Mouse (Mus musculus) spleen, adult 2 months (tissue): ENCODE measurements around the gene Gimap1. TPM values are rescaled to one million over a fixed set of nuclear protein-coding genes. Genes with fewer than 3 reads are reported as not detected.

Experiments used
- DNase-seq, 2 experiments: peaks; one replicate each; pipeline versions ENCODE4 v3.0.0 to v3.0.0-alpha.2; 2012 to 2021; ENCODE audit warnings: low spot score in 2 of 2, low read depth in 1 of 2
- H3K27ac ChIP-seq: fragments of 200-500 bp; 2 replicates; pipeline ENCODE4 v1.5.1; 2012; ENCODE audit warnings: low read length, inconsistent platforms; ENCODE audit not compliant: insufficient read depth
- H3K27me3 ChIP-seq: fragments of 200-500 bp; 2 replicates; pipeline ENCODE4 v1.6.1; 2012; ENCODE audit warnings: mild to moderate bottlenecking, moderate library complexity, low read length, inconsistent platforms; ENCODE audit not compliant: control insufficient read depth, insufficient read depth
- H3K36me3 ChIP-seq: fragments of 200-500 bp; 2 replicates; pipeline ENCODE4 v1.6.1; 2012; ENCODE audit warnings: mild to moderate bottlenecking, low read length, inconsistent platforms; ENCODE audit not compliant: control insufficient read depth, insufficient read depth
- H3K4me1 ChIP-seq: fragments of 200-500 bp; 2 replicates; pipeline ENCODE4 v1.6.1; 2011; ENCODE audit warnings: inconsistent platforms; ENCODE audit not compliant: control insufficient read depth, insufficient read depth, insufficient read length
- H3K4me3 ChIP-seq: fragments of 200-500 bp; 2 replicates; pipeline ENCODE4 v1.5.1; 2011; ENCODE audit warnings: mild to moderate bottlenecking, inconsistent platforms; ENCODE audit not compliant: insufficient read depth, insufficient read length; ENCODE audit errors: extremely low read depth
- CTCF ChIP-seq: fragments of 200-500 bp; IDR thresholded peaks from 2 replicates; pipeline ENCODE4 v1.5.1; 2011; ENCODE audit warnings: mild to moderate bottlenecking, inconsistent platforms; ENCODE audit not compliant: insufficient read depth, insufficient read length, insufficient replicate concordance; ENCODE audit errors: extremely low read depth
- POLR2A ChIP-seq: fragments of 200-500 bp; IDR thresholded peaks from 2 replicates; pipeline ENCODE4 v1.6.1; 2011; ENCODE audit warnings: low read depth, low read length, inconsistent platforms
- WGBS: fragments of 180-500 bp; shearing (Covaris S2); methylation state at CpG from one replicate; pipeline ENCODE4 v1.1.7; 2018; 5-methylcytosine and 5-hydroxymethylcytosine counted together
- polyA plus RNA-seq: library from polyadenylated mRNA; depleted of rRNA; stranded (reverse); fragments of >200 nt; gene quantifications from 2 replicates; pipeline ENCODE4 v1.2.3, GENCODE M21; 2012

Gimap1 gene
- polyA plus RNA-seq, 1 experiment = 94.4 TPM

DNA sequence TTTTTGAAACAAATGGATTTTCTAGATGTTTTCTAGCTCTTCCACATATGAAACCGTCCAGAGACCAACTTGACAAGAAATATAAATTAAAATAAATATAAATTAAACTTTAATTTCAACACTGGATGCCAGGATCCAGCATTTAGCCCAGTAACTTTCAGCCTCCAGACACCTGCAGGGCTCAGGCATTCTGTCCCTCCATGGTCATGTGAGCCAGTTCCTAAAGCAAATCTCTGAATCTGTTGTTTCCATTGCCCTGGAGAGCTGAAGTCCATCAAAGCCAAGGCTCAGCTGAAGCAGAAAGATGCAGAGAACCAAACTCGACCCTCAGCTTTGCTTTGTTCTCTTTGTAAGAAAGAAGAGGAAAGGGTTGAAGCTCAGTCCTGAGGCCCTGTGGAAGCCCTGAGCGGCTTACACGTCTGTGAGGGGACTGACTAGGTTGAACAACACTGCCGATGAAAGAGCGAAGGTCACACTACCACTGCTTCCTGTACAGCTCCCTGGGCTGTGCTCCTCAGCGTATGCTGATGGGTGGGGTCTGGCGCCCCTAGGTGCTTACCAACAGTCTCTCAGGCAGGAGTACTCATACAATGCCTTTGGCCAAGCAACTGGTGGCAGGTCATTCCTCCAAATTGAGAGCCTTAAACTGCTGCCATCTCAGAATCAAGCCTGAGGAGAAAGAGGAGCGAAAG is 29.5 kb downstream of the Gimap1 start:
- peak overlapping the region; percentile 71 for H3K4me3 ChIP-seq
- peak overlapping the region; percentile 97 for H3K27ac ChIP-seq

DNA sequence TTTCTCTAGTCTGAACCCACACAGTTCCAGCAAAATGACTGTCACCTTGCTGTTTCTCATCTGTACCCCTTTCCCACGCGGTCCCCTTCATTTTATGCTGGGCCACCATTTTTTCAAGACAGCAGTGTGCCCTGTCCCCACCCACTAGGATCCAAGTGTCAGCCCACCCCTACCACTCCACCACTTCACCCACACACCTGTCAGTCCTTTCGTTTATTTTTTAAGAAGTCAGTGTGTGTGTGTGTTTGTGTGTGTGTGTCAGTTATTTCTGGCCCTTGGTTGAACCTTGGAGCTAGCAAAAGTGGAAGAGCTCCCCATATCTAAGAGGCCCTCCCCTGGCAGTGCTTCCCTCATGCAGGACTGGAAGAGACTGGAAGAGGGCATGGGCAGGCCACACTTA is 30.1 kb downstream of the Gimap1 start:
- peak overlapping the region; percentile 71 for H3K4me3 ChIP-seq
- TF ChIP-seq CTCF = no peak
- TF ChIP-seq POLR2A = no peak
- peak overlapping the region; percentile 97 for H3K27ac ChIP-seq

More for the DNA sequence above, 29.5 kb downstream of the Gimap1 start:
- peaks cover 9% of the 10 kb centered on the region; the same call in 1 of the 2 replicates for H3K4me1 ChIP-seq
- no peak for TF ChIP-seq CTCF
- peak; percentile 47 for TF ChIP-seq POLR2A
- H3K27me3 ChIP-seq = no peaks in the 10 kb centered on the region
- DNase-seq = peak in 1 of 2 experiments; percentile 70
- H3K36me3 ChIP-seq = peaks cover 12% of the 10 kb centered on the region; the same call in 1 of the 2 replicates
- 33% methylated on average over 9 of the region's 9 CpGs for WGBS

DNA sequence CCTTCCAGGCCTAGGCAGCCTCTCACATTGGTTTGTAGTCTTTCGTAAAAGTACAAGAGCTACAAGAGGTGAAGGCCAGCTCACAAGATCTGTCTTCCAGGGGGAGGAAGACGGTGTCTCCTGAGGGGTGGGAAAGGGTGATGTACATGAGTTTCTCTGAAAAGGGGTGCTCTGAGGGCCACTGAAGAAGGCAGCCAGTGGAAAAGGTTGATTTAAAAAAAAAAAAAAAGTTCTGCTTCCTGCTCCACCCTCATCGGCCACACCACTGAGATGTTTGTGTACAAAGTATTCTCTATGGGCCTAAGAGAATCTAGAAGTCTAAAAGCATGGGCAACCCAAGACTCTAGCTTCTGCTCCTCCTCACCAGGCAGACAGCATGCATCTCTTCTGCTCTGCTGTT is 31.8 kb downstream of the Gimap1 start, which contains the start of gene Gimap3:
Gene Gimap3, minus strand, starts transcription at position 156 of the 400 bp plus-strand sequence.
- peak within 1 kb of the TSS; percentile 97 for H3K27ac ChIP-seq
- no peaks in the 10 kb centered on the region for H3K27me3 ChIP-seq
- DNase-seq = peak in 1 of 2 experiments; percentile 52
- peaks cover 6% of the 10 kb centered on the region; the same call in 1 of the 2 replicates for H3K36me3 ChIP-seq
- 30% methylated on average over 3 of the region's 3 CpGs for WGBS
- H3K4me3 ChIP-seq = peak within 1 kb of the TSS; percentile 71
- H3K4me1 ChIP-seq = peaks cover 5% of the 10 kb centered on the region; the same call in 1 of the 2 replicates
- TF ChIP-seq POLR2A = peak; percentile 55
- TF ChIP-seq CTCF = no peak

More for the DNA sequence above, 30.1 kb downstream of the Gimap1 start:
- DNase-seq = no peak
- 60% methylated on average over 3 of the region's 3 CpGs for WGBS
- H3K4me1 ChIP-seq = peaks cover 9% of the 10 kb centered on the region; the same call in 1 of the 2 replicates
- no peaks in the 10 kb centered on the region for H3K27me3 ChIP-seq
- peaks cover 12% of the 10 kb centered on the region; the same call in 1 of the 2 replicates for H3K36me3 ChIP-seq

DNA sequence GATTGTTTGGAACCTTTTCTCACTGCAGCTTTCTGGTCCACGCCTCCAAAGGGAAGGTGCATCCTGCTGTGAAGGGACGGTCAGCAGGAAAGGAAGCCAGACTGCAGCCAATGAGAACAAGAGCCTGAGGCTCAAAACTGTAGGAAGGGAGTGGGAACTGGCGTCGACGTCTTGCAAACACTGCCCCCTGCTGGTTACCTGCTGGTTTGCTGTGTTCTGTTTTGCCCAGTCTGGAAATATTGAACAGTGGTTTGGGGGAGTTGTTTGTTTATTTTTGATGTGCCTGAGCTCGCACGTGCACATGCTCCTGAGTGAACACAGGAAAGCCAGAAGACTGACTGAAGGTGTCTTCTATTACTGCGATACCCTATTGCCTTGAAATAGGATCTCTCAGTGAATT is 33.2 kb downstream of the Gimap1 start:
- WGBS = 7% methylated on average over 8 of the region's 8 CpGs
- Histone ChIP-seq H3K27me3 (no peaks in the 10 kb centered on the region), H3K27ac (peak overlapping the region; percentile 97), H3K4me1 (peaks cover 3% of the 10 kb centered on the region; the same call in 1 of the 2 replicates), H3K4me3 (no peak overlapping the region), H3K36me3 (no peaks in the 10 kb centered on the region; the same call in 1 of the 2 replicates)
- DNase-seq = peak; percentile 60 to 81
- TF ChIP-seq CTCF (peak; percentile 89), POLR2A (no peak)

DNA sequence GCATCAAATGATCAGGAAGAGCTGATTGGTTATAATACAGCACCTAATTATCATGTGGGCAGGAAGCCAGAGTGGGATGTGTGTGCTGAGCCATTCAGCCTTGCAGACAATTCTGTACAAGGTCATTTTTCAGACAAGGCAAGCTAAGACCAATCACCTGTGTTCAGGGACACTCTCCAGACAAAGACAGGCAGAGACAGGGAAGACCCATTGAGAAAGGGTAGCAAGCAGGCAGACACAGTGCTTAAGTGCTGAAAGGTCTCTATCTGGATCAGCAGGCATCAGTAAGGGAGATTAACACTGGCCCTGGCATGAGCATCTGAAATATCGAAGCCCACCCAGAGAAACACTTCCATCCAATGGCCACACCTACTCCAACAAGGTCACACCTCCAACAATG is 45.6 kb downstream of the Gimap1 start:
- H3K36me3 ChIP-seq = no peaks in the 10 kb centered on the region
- no peak for TF ChIP-seq POLR2A
- no peak for TF ChIP-seq CTCF
- DNase-seq = no peak
- H3K27me3 ChIP-seq = no peaks in the 10 kb centered on the region
- H3K4me3 ChIP-seq = no peak overlapping the region
- H3K4me1 ChIP-seq = no peaks in the 10 kb centered on the region
- WGBS = 96% methylated on average over 1 of the region's 1 CpGs
- no peak overlapping the region for H3K27ac ChIP-seq

DNA sequence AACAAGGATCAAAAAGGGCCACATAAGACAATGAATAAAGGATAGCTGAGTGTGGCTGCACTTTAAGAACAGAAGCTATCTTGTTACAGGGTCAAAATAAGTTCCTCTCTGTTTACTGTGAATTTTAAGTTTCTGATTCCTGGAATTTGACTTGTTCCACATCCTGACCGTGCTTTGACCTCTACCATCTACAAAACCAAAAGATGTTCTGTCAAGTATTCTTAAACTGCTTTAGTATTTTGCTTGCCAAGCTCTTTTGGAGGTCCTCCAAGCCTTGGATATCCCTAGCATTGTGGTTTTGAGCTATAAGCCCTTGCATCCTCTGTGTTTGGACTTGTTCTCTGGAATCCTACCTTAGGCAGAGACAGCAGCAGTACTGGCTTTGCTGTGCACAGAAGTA is 46.3 kb downstream of the Gimap1 start:
- Histone ChIP-seq H3K4me3 (no peak overlapping the region), H3K36me3 (no peaks in the 10 kb centered on the region), H3K27ac (no peak overlapping the region), H3K27me3 (no peaks in the 10 kb centered on the region), H3K4me1 (no peaks in the 10 kb centered on the region)
- WGBS = 24% methylated on average over 1 of the region's 1 CpGs
- DNase-seq = no peak
- TF ChIP-seq CTCF = no peak
- TF ChIP-seq POLR2A = no peak

DNA sequence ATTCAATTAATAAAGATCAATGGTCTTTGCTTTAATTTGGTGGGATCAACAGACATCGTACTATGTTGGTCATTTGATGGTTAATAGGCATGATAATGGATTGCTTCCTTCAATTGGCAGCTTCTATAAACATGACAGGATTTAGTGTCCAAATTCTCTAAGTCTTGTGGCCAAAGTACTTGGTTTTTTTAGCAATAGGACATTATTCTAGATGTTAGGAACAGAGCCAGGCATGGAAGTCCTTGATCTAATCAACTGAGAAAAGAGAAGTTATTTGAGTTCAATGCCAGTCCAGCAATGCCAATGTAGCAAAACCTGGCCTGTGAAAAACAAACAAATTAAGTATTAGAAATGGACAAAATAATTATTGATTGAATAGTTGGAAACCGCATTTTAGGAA is 46.7 kb downstream of the Gimap1 start:
- TF ChIP-seq CTCF (no peak), POLR2A (no peak)
- WGBS = 85% methylated on average over 2 of the region's 2 CpGs
- DNase-seq = no peak
- H3K4me1 ChIP-seq = no peaks in the 10 kb centered on the region
- H3K36me3 ChIP-seq = no peaks in the 10 kb centered on the region
- no peak overlapping the region for H3K4me3 ChIP-seq
- no peaks in the 10 kb centered on the region for H3K27me3 ChIP-seq
- H3K27ac ChIP-seq = no peak overlapping the region
